Mouse (Mus musculus) kidney, embryonic 16.5 days (tissue): ENCODE data around the gene AC124502.3. TPM values are rescaled to one million over a fixed set of nuclear protein-coding genes. Genes with fewer than 3 reads are reported as not detected.

Experiments
- ATAC-seq: fragments of 200-750 bp; cut with Nextera tagmentation; 2 replicates; pipeline ENCODE4 v1.8.0; 2017; ENCODE audit warnings: moderate TSS enrichment; ENCODE audit not compliant: low FRiP score, low TSS enrichment
- H3K27ac ChIP-seq: fragments of 300-500 bp; sonication (generic); 2 replicates; pipeline ENCODE4 v1.5.1; 2014; ENCODE audit warnings: low read length
- H3K27me3 ChIP-seq: fragments of 300-500 bp; sonication (generic); 2 replicates; pipeline ENCODE4 v1.6.1; 2014; ENCODE audit warnings: low read length, control low read depth, mixed read lengths; ENCODE audit not compliant: insufficient read depth
- H3K36me3 ChIP-seq: fragments of 300-500 bp; sonication (generic); 2 replicates; pipeline ENCODE4 v1.6.1; 2014; ENCODE audit warnings: low read length, control low read depth, mixed read lengths; ENCODE audit not compliant: insufficient read depth
- H3K4me1 ChIP-seq: fragments of 300-500 bp; sonication (generic); 2 replicates; pipeline ENCODE4 v1.6.1; 2014; ENCODE audit warnings: low read length, control low read depth, mixed read lengths; ENCODE audit not compliant: insufficient read depth
- H3K4me2 ChIP-seq: fragments of 300-500 bp; sonication (generic); replicated peaks from 2 replicates; pipeline ENCODE4 v1.6.1; 2014; ENCODE audit warnings: low read depth, low read length
- H3K4me3 ChIP-seq: fragments of 300-500 bp; sonication (generic); 2 replicates; pipeline ENCODE4 v1.5.1; 2014; ENCODE audit warnings: mild to moderate bottlenecking, low read length
- H3K9ac ChIP-seq: fragments of 300-500 bp; sonication (generic); replicated peaks from 2 replicates; pipeline ENCODE4 v1.6.1; 2014; ENCODE audit warnings: low read length
- H3K9me3 ChIP-seq: fragments of 300-500 bp; sonication (generic); 2 replicates; pipeline ENCODE4 v1.6.1; 2016; ENCODE audit warnings: low read length, control low read depth
- WGBS: fragments of 180-500 bp; shearing (Covaris S2); extraction: QIAGEN DNeasy Blood & Tissue Kit; methylation state at CpG from one replicate; pipeline ENCODE4 v1.1.7; 2014; 5-methylcytosine and 5-hydroxymethylcytosine counted together
- polyA plus RNA-seq: library from polyadenylated mRNA; unstranded; fragments of >200 nt; fragmentation: Nextera tagmentation; extraction: Ambion mirVana; gene quantifications from 2 replicates; pipeline ENCODE4 v1.2.1, GENCODE M21; 2015

AC124502.3 gene
- polyA plus RNA-seq, 1 experiment from 2014 or later = 1.9 TPM

GRCm38 (mm10) chr19:5092083-5092482 lies 53.4 kb downstream of the AC124502.3 start:
- Histone ChIP-seq H3K9me3 (no peaks in the 10 kb centered on the region), H3K36me3 (peaks cover 27% of the 10 kb centered on the region), H3K9ac (no peak overlapping the region), H3K4me2 (no peak overlapping the region), H3K4me1 (peaks cover 35% of the 10 kb centered on the region), H3K27me3 (no peaks in the 10 kb centered on the region), H3K27ac (no peak overlapping the region), H3K4me3 (no peak overlapping the region)
- WGBS = 84% methylated on average over 10 of the region's 10 CpGs
- ATAC-seq = no peak

- 67% methylated on average over 12 of the region's 12 CpGs for WGBS
- Histone ChIP-seq H3K9ac (0 out of 2 replicates have a peak overlapping the region, but pooled peaks have one; percentile 32), H3K4me1 (peaks cover 42% of the 10 kb centered on the region), H3K27ac (no peak overlapping the region), H3K4me3 (no peak overlapping the region), H3K9me3 (no peaks in the 10 kb centered on the region), H3K27me3 (no peaks in the 10 kb centered on the region), H3K4me2 (no peak overlapping the region), H3K36me3 (peaks cover 27% of the 10 kb centered on the region)
- no peak for ATAC-seq
Measured at GRCm38 (mm10) chr19:5093481-5094242, 55.0 kb downstream of the AC124502.3 start.

GRCm38 (mm10) chr19:5094243-5094632 lies 55.5 kb downstream of the AC124502.3 start:
- H3K4me1 ChIP-seq = peaks cover 42% of the 10 kb centered on the region
- H3K36me3 ChIP-seq = peaks cover 27% of the 10 kb centered on the region
- no peaks in the 10 kb centered on the region for H3K9me3 ChIP-seq
- no peak overlapping the region for H3K4me2 ChIP-seq
- ATAC-seq = peak; percentile 27
- no peaks in the 10 kb centered on the region for H3K27me3 ChIP-seq
- H3K27ac ChIP-seq = no peak overlapping the region
- 0 out of 2 replicates have a peak overlapping the region, but pooled peaks have one; percentile 32 for H3K9ac ChIP-seq
- H3K4me3 ChIP-seq = no peak overlapping the region
- whole genome bisulfite sequencing = under 1% methylated on average over 21 of the region's 21 CpGs

- Histone ChIP-seq H3K36me3 (peaks cover 28% of the 10 kb centered on the region), H3K4me3 (no peak overlapping the region), H3K27ac (no peak overlapping the region), H3K9ac (no peak overlapping the region), H3K4me2 (no peak overlapping the region), H3K27me3 (no peaks in the 10 kb centered on the region), H3K9me3 (no peaks in the 10 kb centered on the region), H3K4me1 (peaks cover 39% of the 10 kb centered on the region)
- peak; percentile 17; the same call in 1 of the 2 replicates for ATAC-seq
- WGBS = 38% methylated on average over 11 of the region's 11 CpGs
Measured at GRCm38 (mm10) chr19:5094746-5095417, 56.2 kb downstream of the AC124502.3 start.

GRCm38 (mm10) chr19:5095887-5096474 lies 57.3 kb downstream of the AC124502.3 start:
- Histone ChIP-seq H3K27me3 (no peaks in the 10 kb centered on the region), H3K9me3 (no peaks in the 10 kb centered on the region), H3K9ac (no peak overlapping the region), H3K4me3 (no peak overlapping the region), H3K27ac (no peak overlapping the region), H3K4me1 (peaks cover 39% of the 10 kb centered on the region), H3K4me2 (no peak overlapping the region), H3K36me3 (peaks cover 30% of the 10 kb centered on the region)
- no peak for ATAC-seq
- 14% methylated on average over 9 of the region's 9 CpGs for WGBS

- Histone ChIP-seq H3K27me3 (no peaks in the 10 kb centered on the region), H3K9me3 (no peaks in the 10 kb centered on the region), H3K4me3 (peak overlapping the region; percentile 59), H3K9ac (peak overlapping the region; percentile 77), H3K4me1 (peaks cover 39% of the 10 kb centered on the region), H3K36me3 (peaks cover 32% of the 10 kb centered on the region), H3K27ac (no peak overlapping the region), H3K4me2 (peak overlapping the region; percentile 98)
- ATAC-seq = 0 out of 2 replicates have a peak, but pooled peaks have one; percentile 1
- 4% methylated on average over 28 of the region's 31 CpGs for WGBS
Measured at GRCm38 (mm10) chr19:5097521-5098362, 59.1 kb downstream of the AC124502.3 start.

- Histone ChIP-seq H3K36me3 (peaks cover 40% of the 10 kb centered on the region), H3K4me2 (peak within 1 kb of the TSS; percentile 98), H3K9ac (peak within 1 kb of the TSS; percentile 77), H3K4me3 (peak within 1 kb of the TSS; percentile 59), H3K4me1 (peaks cover 39% of the 10 kb centered on the region), H3K27me3 (no peaks in the 10 kb centered on the region), H3K27ac (no peak within 1 kb of the TSS), H3K9me3 (no peaks in the 10 kb centered on the region)
- WGBS = 4% methylated on average over 40 of the region's 48 CpGs
- peak; percentile 80 for ATAC-seq
Measured at GRCm38 (mm10) chr19:5098363-5099143, 59.9 kb downstream of the AC124502.3 start, which contains the start of gene Cnih2. Gene Cnih2, minus strand, starts transcription at chr19:5098521.
